Mouse (Mus musculus) E14TG2a.4 (cell line): ENCODE results near the gene Gnaq.
"Not testable (repeated sequence)": the region's sequence is repeated elsewhere in the genome, so short reads cannot be mapped to it uniquely, and the experiment has no call there.

ENCODE experiments used
- CTCF ChIP-seq: conservative IDR thresholded peaks from 2 replicates; pipeline ENCODE4 v1.5.1; 2014; ENCODE audit warnings: low read length
- NANOG ChIP-seq: IDR thresholded peaks from 2 replicates; pipeline ENCODE4 v1.6.1; 2014; ENCODE audit warnings: borderline replicate concordance, low read length, mixed read lengths
- POU5F1 ChIP-seq: IDR thresholded peaks from 2 replicates; pipeline ENCODE4 v1.6.1; 2014; ENCODE audit warnings: low read length, borderline replicate concordance

GRCm38 (mm10) chr19:16083981-16084630 lies 48.5 kb upstream of the Gnaq start:
- TF ChIP-seq CTCF, POU5F1, NANOG: not testable (repeated sequence)
